In genomic region chr13:37760957-37761941, GRCm38 (mm10) we compare ENCODE assay signal across 8 mouse cellular contexts. TPM values are rescaled to one million over a fixed set of nuclear protein-coding genes. Genes with fewer than 3 reads are reported as not detected.
DNase-seq lines count a peak whose midpoint lies in the region; ATAC-seq and TF ChIP-seq lines count a peak whose summit lies in the region.

No protein-coding gene starts in this region.

- no peak for TF ChIP-seq EP300 in liver, embryonic 14.5 days (IDR thresholded peaks at IDR 0.05; ENCODE audit: low read depth)

- peak; percentile 80 for ATAC-seq in intestine, embryonic 15.5 days
- no peak for ATAC-seq in liver, embryonic 14.5 days (ENCODE audit: insufficient read depth)
- no peak for ATAC-seq in erythroblast, adult 5-6 weeks (replicated peaks; ENCODE audit: low FRiP score, poor library complexity, severe bottlenecking)

- no peaks in the 10 kb centered on the region for H3K9me3 ChIP-seq in intestine, embryonic 15.5 days
- no peaks in the 10 kb centered on the region for H3K9me3 ChIP-seq in liver, embryonic 14.5 days (ENCODE audit: control insufficient read depth, low read length)

- no peak for TF ChIP-seq CTCF in liver, embryonic 14.5 days (IDR thresholded peaks at IDR 0.05; ENCODE audit: low read depth)

- WGBS in intestine, embryonic 15.5 days = 42% methylated on average over 23 of the region's 23 CpGs
- WGBS in liver, embryonic 14.5 days (ENCODE audit: insufficient replicate concordance) = 37% methylated on average over 23 of the region's 23 CpGs

- H3K4me2 ChIP-seq in intestine, embryonic 15.5 days (replicated peaks) = peak overlapping the region; percentile 17; the same call in 1 of the 2 replicates
- H3K4me2 ChIP-seq in liver, embryonic 14.5 days (ENCODE audit: low read depth) = peak overlapping the region; percentile 18

- no peaks in the 10 kb centered on the region for H3K27me3 ChIP-seq in intestine, embryonic 15.5 days (replicated peaks)
- no peaks in the 10 kb centered on the region for H3K27me3 ChIP-seq in liver, embryonic 14.5 days (ENCODE audit: control insufficient read depth, insufficient read depth, low read length)

- H3K4me3 ChIP-seq in intestine, embryonic 15.5 days (replicated peaks) = no peak overlapping the region
- no peak overlapping the region for H3K4me3 ChIP-seq in liver, embryonic 14.5 days (ENCODE audit: insufficient read depth in 1 of 2, low read depth in 2 of 2, low read length in 2 of 2)

- H3K36me3 ChIP-seq in intestine, embryonic 15.5 days = no peaks in the 10 kb centered on the region
- H3K36me3 ChIP-seq in liver, embryonic 14.5 days (replicated peaks; ENCODE audit: control insufficient read depth, insufficient read depth, low read depth) = no peaks in the 10 kb centered on the region

- H3K4me1 ChIP-seq in intestine, embryonic 15.5 days (replicated peaks) = peaks cover 6% of the 10 kb centered on the region
- H3K4me1 ChIP-seq in liver, embryonic 14.5 days (replicated peaks; ENCODE audit: control insufficient read depth in 2 of 2, insufficient read depth in 2 of 2, low read length in 1 of 2) = peaks cover 25 to 47% of the 10 kb centered on the region in 2 experiments

- H3K27ac ChIP-seq in intestine, embryonic 15.5 days = peak overlapping the region; percentile 42
- H3K27ac ChIP-seq in liver, embryonic 14.5 days = no peak overlapping the region

- peak; percentile 50 to 53 for DNase-seq in right cerebral cortex, postnatal 10 days (ENCODE audit: low spot score in 2 of 2)
- DNase-seq in right cerebral cortex, postnatal 36 days (ENCODE audit: low spot score in 2 of 2) = no peak
- DNase-seq in heart, adult 11 months = peak; percentile 97
- DNase-seq in liver, embryonic 14.5 days (ENCODE audit: low read depth in 3 of 3, low spot score in 3 of 3) = no peak
- peak; percentile 69 for DNase-seq in retina, embryonic 14.5 days (ENCODE audit: low spot score)
- DNase-seq in spleen, adult 12 weeks (ENCODE audit: low spot score) = no peak

- H3K9ac ChIP-seq in intestine, embryonic 15.5 days = peak overlapping the region; percentile 1; the same call in 1 of the 2 replicates
- no peak overlapping the region; the same call in 1 of the 2 replicates for H3K9ac ChIP-seq in liver, embryonic 14.5 days (replicated peaks)

RNA-seq across cellular contexts. Expression of gene Rreb1, which starts 17.0 kb away (rescaled TPM):
- polyA plus RNA-seq in intestine, embryonic 15.5 days (2015; fragmentation: Nextera tagmentation; extraction: Ambion mirVana) = 16.1 and 16.5 TPM in 2 replicates
- 4.8 and 5.4 TPM in 2 replicates for polyA plus RNA-seq in liver, embryonic 14.5 days (2012; rRNA removed)
- 5.4 TPM in 2 replicates for polyA plus RNA-seq in liver, embryonic 14.5 days (2014; fragmentation: Nextera tagmentation; extraction: Ambion mirVana)
- 9.2 and 11.7 TPM in 2 replicates for total RNA-seq in erythroblast, adult 5-6 weeks (2015; ENCODE audit: low replicate concordance)
- 2.4 and 8.2 TPM in 2 replicates for total RNA-seq in erythroblast, adult 5-6 weeks (2017; ENCODE audit: low replicate concordance)

Comparison
In these comparisons a context has a peak if more than half of its experiments do, and no peak if none do; other contexts are left out.
1. DNase-seq: peak in right cerebral cortex, postnatal 10 days (2 of 2), heart, adult 11 months (single experiment) and retina, embryonic 14.5 days (single experiment); none in right cerebral cortex, postnatal 36 days (0 of 2), liver, embryonic 14.5 days (0 of 3) and spleen, adult 12 weeks (single experiment).